Mouse (Mus musculus) limb, embryonic 11.5 days (tissue): ENCODE measurements around the gene Pak3. TPM values are rescaled to one million over a fixed set of nuclear protein-coding genes. Genes with fewer than 3 reads are reported as not detected.

Source experiments
- ATAC-seq: fragments of 200-750 bp; cut with Nextera tagmentation; 2 replicates; pipeline ENCODE4 v1.8.0; 2017; ENCODE audit warnings: low read depth; ENCODE audit not compliant: insufficient number of reproducible peaks, low FRiP score, low TSS enrichment
- DNase-seq: peaks from one replicate; pipeline ENCODE4 v3.0.0-alpha.2; 2015; ENCODE audit warnings: low spot score
- H3K27ac ChIP-seq: fragments of 300-500 bp; sonication (generic); replicated peaks from 2 replicates; pipeline ENCODE4 v1.5.1; 2014; ENCODE audit warnings: low read depth, mild to moderate bottlenecking, low read length
- H3K27me3 ChIP-seq: fragments of 300-500 bp; sonication (generic); 2 replicates; pipeline ENCODE4 v1.6.1; 2014; ENCODE audit warnings: mild to moderate bottlenecking, low read length, mixed read lengths; ENCODE audit not compliant: control insufficient read depth, insufficient read depth
- H3K36me3 ChIP-seq: fragments of 300-500 bp; sonication (generic); 2 replicates; pipeline ENCODE4 v1.6.1; 2014; ENCODE audit warnings: mild to moderate bottlenecking, low read length, moderate library complexity, mixed read lengths; ENCODE audit not compliant: control insufficient read depth, insufficient read depth
- H3K4me1 ChIP-seq: fragments of 300-500 bp; sonication (generic); 2 replicates; pipeline ENCODE4 v1.6.1; 2014; ENCODE audit warnings: low read length, mixed read lengths; ENCODE audit not compliant: control insufficient read depth, insufficient read depth
- H3K4me2 ChIP-seq: fragments of 300-500 bp; sonication (generic); 2 replicates; pipeline ENCODE4 v1.6.1; 2014; ENCODE audit warnings: low read depth, mild to moderate bottlenecking, moderate library complexity; ENCODE audit not compliant: severe bottlenecking
- H3K4me3 ChIP-seq: fragments of 300-500 bp; sonication (generic); 2 replicates; pipeline ENCODE4 v1.5.1; 2014; ENCODE audit warnings: low read depth, low read length
- H3K9ac ChIP-seq: fragments of 300-500 bp; sonication (generic); 2 replicates; pipeline ENCODE4 v1.6.1; 2014; ENCODE audit warnings: mild to moderate bottlenecking, low read length
- H3K9me3 ChIP-seq: fragments of 300-500 bp; sonication (generic); 2 replicates; pipeline ENCODE4 v1.6.1; 2016; ENCODE audit warnings: low read length; ENCODE audit not compliant: control insufficient read depth
- WGBS: fragments of 180-500 bp; shearing (Covaris S2); extraction: QIAGEN DNeasy Blood & Tissue Kit; methylation state at CpG from one replicate; pipeline ENCODE4 v1.1.7; 2014; 5-methylcytosine and 5-hydroxymethylcytosine counted together
- polyA plus RNA-seq: library from polyadenylated mRNA; unstranded; fragments of >200 nt; fragmentation: Nextera tagmentation; extraction: Ambion mirVana; gene quantifications from 2 replicates; pipeline ENCODE4 v1.2.1, GENCODE M21; 2014

The Pak3 gene
- polyA plus RNA-seq, 1 experiment from 2014 or later: 10.9 TPM

- WGBS: 89% methylated on average over 3 of the region's 3 CpGs
Measured at GRCm38 (mm10) chrX:143533574-143533973, 15.2 kb downstream of the Pak3 start.

GRCm38 (mm10) chrX:143542756-143543155 lies 24.4 kb downstream of the Pak3 start:
- no peaks in the 10 kb centered on the region for H3K4me1 ChIP-seq
- no peaks in the 10 kb centered on the region for H3K9me3 ChIP-seq
- H3K9ac ChIP-seq: no peak overlapping the region
- 65% methylated on average over 2 of the region's 2 CpGs for WGBS
- no peaks in the 10 kb centered on the region for H3K36me3 ChIP-seq
- H3K27me3 ChIP-seq: 0 out of 2 replicates have a peak, but pooled peaks cover 2% of the 10 kb centered on the region
- no peak overlapping the region for H3K4me2 ChIP-seq
- DNase-seq (no peak), ATAC-seq (no peak)
- H3K27ac ChIP-seq: no peak overlapping the region
- no peak overlapping the region for H3K4me3 ChIP-seq

More at GRCm38 (mm10) chrX:143533574-143533973, 15.2 kb downstream of the Pak3 start:
- H3K36me3 ChIP-seq: no peaks in the 10 kb centered on the region
- no peak overlapping the region for H3K4me2 ChIP-seq
- H3K9me3 ChIP-seq: no peaks in the 10 kb centered on the region
- ATAC-seq (no peak), DNase-seq (no peak)
- no peaks in the 10 kb centered on the region for H3K4me1 ChIP-seq
- peaks cover 3% of the 10 kb centered on the region for H3K27me3 ChIP-seq
- no peak overlapping the region for H3K4me3 ChIP-seq
- H3K27ac ChIP-seq: no peak overlapping the region
- H3K9ac ChIP-seq: no peak overlapping the region

GRCm38 (mm10) chrX:143543186-143543793 lies 24.9 kb downstream of the Pak3 start:
- DNase-seq: no peak
- Histone ChIP-seq H3K27ac (no peak overlapping the region), H3K4me1 (no peaks in the 10 kb centered on the region), H3K27me3 (0 out of 2 replicates have a peak, but pooled peaks cover 2% of the 10 kb centered on the region), H3K4me2 (no peak overlapping the region), H3K36me3 (no peaks in the 10 kb centered on the region), H3K9ac (no peak overlapping the region), H3K4me3 (no peak overlapping the region), H3K9me3 (no peaks in the 10 kb centered on the region)
- 55% methylated on average over 7 of the region's 7 CpGs for WGBS
- ATAC-seq: no peak

- DNase-seq (no peak), ATAC-seq (no peak)
- Histone ChIP-seq H3K4me1 (no peaks in the 10 kb centered on the region), H3K27ac (no peak overlapping the region), H3K27me3 (no peaks in the 10 kb centered on the region), H3K4me2 (no peak overlapping the region), H3K9ac (no peak overlapping the region), H3K4me3 (no peak overlapping the region), H3K9me3 (no peaks in the 10 kb centered on the region), H3K36me3 (no peaks in the 10 kb centered on the region)
- WGBS: 73% methylated on average over 2 of the region's 2 CpGs
Measured at GRCm38 (mm10) chrX:143573691-143574090, 55.3 kb downstream of the Pak3 start.

GRCm38 (mm10) chrX:143579925-143580324 lies 61.5 kb downstream of the Pak3 start:
- 88% methylated on average over 2 of the region's 2 CpGs for WGBS
- Histone ChIP-seq H3K36me3 (no peaks in the 10 kb centered on the region), H3K9me3 (no peaks in the 10 kb centered on the region), H3K4me2 (no peak overlapping the region), H3K4me3 (no peak overlapping the region), H3K9ac (no peak overlapping the region), H3K27ac (no peak overlapping the region), H3K4me1 (no peaks in the 10 kb centered on the region), H3K27me3 (no peaks in the 10 kb centered on the region)
- DNase-seq (no peak), ATAC-seq (no peak)

- Histone ChIP-seq H3K9ac (no peak overlapping the region), H3K4me2 (no peak overlapping the region), H3K9me3 (no peaks in the 10 kb centered on the region), H3K27ac (no peak overlapping the region), H3K4me3 (no peak overlapping the region), H3K4me1 (no peaks in the 10 kb centered on the region), H3K36me3 (no peaks in the 10 kb centered on the region), H3K27me3 (no peaks in the 10 kb centered on the region)
- 69% methylated on average over 2 of the region's 2 CpGs for WGBS
- DNase-seq (no peak), ATAC-seq (no peak)
Measured at GRCm38 (mm10) chrX:143580458-143580959, 62.1 kb downstream of the Pak3 start.

- Histone ChIP-seq H3K4me1 (no peaks in the 10 kb centered on the region), H3K9me3 (no peaks in the 10 kb centered on the region), H3K27ac (no peak overlapping the region), H3K4me3 (no peak overlapping the region), H3K36me3 (no peaks in the 10 kb centered on the region), H3K4me2 (no peak overlapping the region), H3K9ac (no peak overlapping the region), H3K27me3 (no peaks in the 10 kb centered on the region)
- no peak for DNase-seq
- 78% methylated on average over 5 of the region's 5 CpGs for WGBS
- ATAC-seq: no peak
Measured at GRCm38 (mm10) chrX:143606877-143607449, 88.6 kb downstream of the Pak3 start.

GRCm38 (mm10) chrX:143618734-143619133 lies 100.3 kb downstream of the Pak3 start:
- Histone ChIP-seq H3K4me1 (no peaks in the 10 kb centered on the region), H3K4me3 (no peak overlapping the region), H3K4me2 (no peak overlapping the region), H3K9ac (no peak overlapping the region), H3K9me3 (no peaks in the 10 kb centered on the region), H3K27me3 (no peaks in the 10 kb centered on the region; the same call in 1 of the 2 replicates), H3K27ac (no peak overlapping the region), H3K36me3 (no peaks in the 10 kb centered on the region)
- WGBS: 65% methylated on average over 4 of the region's 4 CpGs
- ATAC-seq: no peak
- DNase-seq: no peak
